Mouse (Mus musculus) lung, embryonic 15.5 days (tissue): ENCODE data around the gene Wnk2. TPM values are rescaled to one million over a fixed set of nuclear protein-coding genes. Genes with fewer than 3 reads are reported as not detected.

Experiments used
- ATAC-seq: fragments of 200-750 bp; cut with Nextera tagmentation; 2 replicates; pipeline ENCODE4 v1.8.0; 2017; ENCODE audit warnings: moderate number of reproducible peaks, borderline replicate concordance; ENCODE audit not compliant: low FRiP score, low TSS enrichment; ENCODE audit errors: extremely low read depth
- H3K27ac ChIP-seq: fragments of 300-500 bp; sonication (generic); 2 replicates; pipeline ENCODE4 v1.5.1; 2015; ENCODE audit warnings: moderate library complexity, mild to moderate bottlenecking, inconsistent platforms
- H3K27me3 ChIP-seq: fragments of 300-500 bp; sonication (generic); 2 replicates; pipeline ENCODE4 v1.6.1; 2015; ENCODE audit warnings: inconsistent platforms
- H3K36me3 ChIP-seq: fragments of 300-500 bp; sonication (generic); 2 replicates; pipeline ENCODE4 v1.6.1; 2015; ENCODE audit warnings: inconsistent platforms
- H3K4me1 ChIP-seq: fragments of 300-500 bp; sonication (generic); 2 replicates; pipeline ENCODE4 v1.6.1; 2015; ENCODE audit warnings: inconsistent platforms
- H3K4me2 ChIP-seq: fragments of 300-500 bp; sonication (generic); 2 replicates; pipeline ENCODE4 v1.6.1; 2015; ENCODE audit warnings: inconsistent platforms, mild to moderate bottlenecking, moderate library complexity
- H3K4me3 ChIP-seq: fragments of 300-500 bp; sonication (generic); 2 replicates; pipeline ENCODE4 v1.5.1; 2015; ENCODE audit warnings: mild to moderate bottlenecking, inconsistent platforms
- H3K9ac ChIP-seq: fragments of 300-500 bp; sonication (generic); 2 replicates; pipeline ENCODE4 v1.6.1; 2015; ENCODE audit warnings: inconsistent platforms
- H3K9me3 ChIP-seq: fragments of 300-500 bp; sonication (generic); 2 replicates; pipeline ENCODE4 v1.6.1; 2016; ENCODE audit warnings: inconsistent platforms
- WGBS: fragments of 180-500 bp; shearing (Covaris S2); methylation state at CpG from one replicate; pipeline ENCODE4 v1.1.7; 2015; 5-methylcytosine and 5-hydroxymethylcytosine counted together
- polyA plus RNA-seq: library from polyadenylated mRNA; unstranded; fragments of >200 nt; fragmentation: Nextera tagmentation; extraction: Ambion mirVana; gene quantifications from 2 replicates; pipeline ENCODE4 v1.2.1, GENCODE M21; 2015

The Wnk2 gene
- polyA plus RNA-seq, 1 experiment from 2014 or later: 0.81 TPM

DNA sequence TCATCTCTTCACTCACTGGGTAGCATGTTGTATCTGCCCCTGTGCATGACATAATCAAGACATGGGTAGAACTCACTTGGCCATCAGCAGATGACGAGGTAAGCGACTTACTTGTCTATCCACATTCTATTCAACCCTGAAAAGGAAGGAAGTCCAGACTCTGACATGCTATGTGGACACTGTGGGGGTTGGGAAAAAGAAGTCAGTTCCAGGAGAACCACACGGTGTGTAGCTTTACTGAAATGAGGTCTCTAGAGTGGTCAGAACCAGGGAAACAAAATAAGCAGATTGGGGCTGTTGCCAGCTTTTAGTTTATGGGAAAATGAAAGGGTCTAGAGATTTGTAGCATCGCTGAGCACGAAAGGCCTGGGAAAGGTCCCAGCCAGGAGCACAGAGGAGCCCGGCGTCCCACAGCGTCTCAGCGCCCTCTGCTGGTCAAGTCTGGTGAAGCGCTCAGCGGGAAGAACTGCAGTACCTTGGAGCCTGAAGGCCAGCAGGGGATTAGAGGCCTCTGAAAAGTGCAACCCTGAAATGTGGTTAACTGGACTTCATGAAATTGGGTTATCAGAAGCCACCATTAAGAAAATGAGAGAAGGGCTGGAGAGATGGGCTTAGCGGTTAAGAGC is 25.3 kb upstream of the Wnk2 start:
- Histone ChIP-seq H3K4me3 (no peak overlapping the region), H3K27ac (no peak overlapping the region), H3K27me3 (no peaks in the 10 kb centered on the region), H3K36me3 (no peaks in the 10 kb centered on the region), H3K4me2 (no peak overlapping the region), H3K9ac (no peak overlapping the region), H3K9me3 (no peaks in the 10 kb centered on the region), H3K4me1 (peaks cover 5% of the 10 kb centered on the region; the same call in 1 of the 2 replicates)
- WGBS: 6% methylated on average over 12 of the region's 12 CpGs
- ATAC-seq: peak; percentile 73; the same call in 1 of the 2 replicates

DNA sequence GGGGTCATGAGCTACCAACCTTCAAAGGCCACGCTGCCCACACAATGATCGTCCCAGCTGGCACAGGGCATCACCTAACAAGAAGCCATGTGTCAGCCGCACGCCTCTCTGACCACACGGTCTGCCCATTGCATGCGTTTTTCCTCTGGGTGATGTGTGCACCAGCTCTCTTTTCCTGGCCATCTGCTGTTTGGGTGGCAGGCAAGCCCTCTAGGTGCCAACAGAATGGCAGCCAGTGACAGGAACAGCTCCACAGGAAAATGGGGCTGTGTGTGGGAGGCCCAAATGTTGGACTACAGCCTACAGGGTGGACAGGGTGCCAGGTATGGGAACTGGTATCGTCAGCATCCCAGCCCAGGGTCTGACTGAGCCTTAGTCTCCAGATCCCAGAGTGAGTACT is 24.5 kb upstream of the Wnk2 start:
- no peak overlapping the region for H3K9ac ChIP-seq
- H3K4me3 ChIP-seq: no peak overlapping the region
- no peak overlapping the region for H3K27ac ChIP-seq
- 87% methylated on average over 7 of the region's 7 CpGs for WGBS
- peaks cover 5% of the 10 kb centered on the region; the same call in 1 of the 2 replicates for H3K4me1 ChIP-seq
- 0 out of 2 replicates have a peak, but pooled peaks have one; percentile 2 for ATAC-seq
- H3K27me3 ChIP-seq: no peaks in the 10 kb centered on the region
- no peaks in the 10 kb centered on the region for H3K9me3 ChIP-seq
- H3K36me3 ChIP-seq: no peaks in the 10 kb centered on the region
- no peak overlapping the region for H3K4me2 ChIP-seq

DNA sequence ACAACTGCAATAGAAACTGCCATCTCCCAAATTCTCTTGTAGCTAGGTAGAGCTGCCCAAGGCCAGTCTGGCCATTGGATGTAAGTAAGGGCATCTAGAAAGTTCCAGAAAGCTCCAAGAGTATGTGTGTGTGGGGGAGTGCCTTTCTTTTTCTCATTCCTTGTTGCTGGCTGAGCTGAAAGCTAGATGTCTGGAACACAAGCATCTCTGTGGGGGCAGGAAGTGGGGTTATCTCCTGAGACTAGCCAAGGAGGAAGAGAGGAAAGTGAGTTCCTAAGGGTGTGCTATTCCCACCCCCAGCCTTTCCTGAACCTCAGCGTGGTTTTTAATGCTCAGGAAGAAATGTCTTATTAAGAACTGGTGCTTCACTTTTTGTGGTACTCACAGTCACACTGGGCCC is 23.9 kb upstream of the Wnk2 start:
- no peak for ATAC-seq
- Histone ChIP-seq H3K27ac (no peak overlapping the region), H3K9me3 (no peaks in the 10 kb centered on the region), H3K4me3 (no peak overlapping the region), H3K4me2 (no peak overlapping the region), H3K9ac (no peak overlapping the region), H3K4me1 (peaks cover 5% of the 10 kb centered on the region; the same call in 1 of the 2 replicates), H3K36me3 (no peaks in the 10 kb centered on the region), H3K27me3 (no peaks in the 10 kb centered on the region)
- 54% methylated on average over 1 of the region's 1 CpGs for WGBS

DNA sequence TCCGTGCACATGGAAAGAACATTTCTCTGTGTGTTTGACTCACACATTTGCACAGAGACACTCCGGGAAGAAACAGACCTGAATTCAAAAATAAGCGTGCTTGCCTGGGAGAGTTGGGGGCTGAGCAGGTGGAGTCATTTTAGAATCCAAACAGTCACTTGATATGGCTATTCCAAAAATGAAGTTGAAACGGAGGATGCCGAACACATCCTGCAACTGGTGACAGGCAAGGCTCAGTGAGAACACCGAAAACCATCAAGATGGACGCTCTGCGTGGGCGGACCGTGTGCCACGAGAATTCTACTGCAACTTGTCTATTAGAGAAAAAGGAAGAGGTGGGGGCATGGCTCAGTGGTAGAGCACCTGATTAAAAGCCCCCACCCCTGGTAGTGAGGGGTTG is 22.8 kb upstream of the Wnk2 start:
- Histone ChIP-seq H3K4me3 (no peak overlapping the region), H3K9me3 (no peaks in the 10 kb centered on the region), H3K9ac (no peak overlapping the region), H3K27me3 (no peaks in the 10 kb centered on the region), H3K4me1 (peaks cover 5% of the 10 kb centered on the region; the same call in 1 of the 2 replicates), H3K36me3 (no peaks in the 10 kb centered on the region), H3K27ac (no peak overlapping the region), H3K4me2 (no peak overlapping the region)
- ATAC-seq: no peak
- 88% methylated on average over 11 of the region's 11 CpGs for WGBS

DNA sequence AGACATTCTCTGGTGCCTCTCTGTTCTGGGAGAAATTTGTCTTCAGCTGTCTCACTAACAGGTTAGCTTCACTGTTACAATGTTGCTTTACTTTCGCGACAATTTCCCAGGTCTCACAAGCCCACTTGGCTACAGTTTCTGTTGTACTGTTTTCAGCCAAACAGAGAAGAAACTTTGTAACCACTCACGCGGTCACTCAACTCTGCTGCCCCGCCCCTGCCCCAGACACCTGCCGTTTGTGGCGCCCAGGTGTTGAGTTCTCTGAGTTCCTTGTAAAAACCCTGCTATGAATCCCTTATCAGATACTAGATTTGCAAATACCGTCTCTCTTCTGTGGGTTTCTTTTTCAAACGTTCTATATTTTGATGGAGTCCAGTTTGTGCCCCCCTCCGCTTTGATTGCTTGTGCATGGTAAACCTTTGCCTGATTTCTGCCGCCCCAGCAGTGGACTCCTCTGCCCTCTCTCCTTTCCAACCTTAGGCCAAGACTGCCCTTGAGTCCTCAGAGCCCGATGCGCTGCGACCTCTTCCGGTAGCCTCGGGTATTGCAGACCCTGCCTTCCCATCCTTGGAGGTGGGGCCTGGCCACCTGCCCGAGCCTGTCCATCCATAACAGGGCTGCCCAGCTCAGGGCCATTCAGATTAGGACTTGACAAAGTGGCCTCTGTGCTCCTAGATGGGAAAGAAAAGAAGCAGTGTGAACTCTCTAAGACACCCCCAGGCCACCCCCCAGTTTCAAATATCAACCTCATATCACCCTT is 21.8 kb upstream of the Wnk2 start:
- Histone ChIP-seq H3K4me2 (no peak overlapping the region), H3K36me3 (no peaks in the 10 kb centered on the region), H3K27me3 (no peaks in the 10 kb centered on the region), H3K27ac (no peak overlapping the region), H3K4me1 (peaks cover 5% of the 10 kb centered on the region; the same call in 1 of the 2 replicates), H3K9me3 (no peaks in the 10 kb centered on the region), H3K4me3 (no peak overlapping the region), H3K9ac (no peak overlapping the region)
- peak; percentile 63; the same call in 1 of the 2 replicates for ATAC-seq
- 13% methylated on average over 17 of the region's 17 CpGs for WGBS

DNA sequence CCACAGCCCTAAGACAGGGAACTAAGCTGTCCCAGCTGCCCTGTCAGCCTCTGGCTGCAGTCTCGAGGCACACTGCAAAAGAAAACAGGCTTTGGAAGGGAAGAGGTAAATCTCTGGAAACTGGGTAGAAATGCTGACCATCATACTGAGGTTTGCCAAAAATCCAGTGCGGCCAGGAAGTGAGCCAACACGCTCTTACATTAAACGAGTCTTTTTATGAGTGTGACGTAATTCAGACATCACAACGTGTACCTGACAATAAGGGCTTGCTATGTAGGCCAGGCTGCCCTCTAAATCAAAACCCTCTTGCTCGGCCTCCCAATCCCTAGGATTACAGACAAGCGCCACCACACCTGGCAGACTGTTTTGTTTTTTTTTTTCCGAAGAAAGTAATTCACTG is 19.3 kb upstream of the Wnk2 start:
- Histone ChIP-seq H3K27ac (no peak overlapping the region), H3K4me3 (no peak overlapping the region), H3K4me2 (no peak overlapping the region), H3K9ac (no peak overlapping the region), H3K36me3 (no peaks in the 10 kb centered on the region), H3K9me3 (no peaks in the 10 kb centered on the region), H3K27me3 (no peaks in the 10 kb centered on the region), H3K4me1 (no peaks in the 10 kb centered on the region)
- WGBS: 51% methylated on average over 9 of the region's 9 CpGs
- no peak for ATAC-seq

DNA sequence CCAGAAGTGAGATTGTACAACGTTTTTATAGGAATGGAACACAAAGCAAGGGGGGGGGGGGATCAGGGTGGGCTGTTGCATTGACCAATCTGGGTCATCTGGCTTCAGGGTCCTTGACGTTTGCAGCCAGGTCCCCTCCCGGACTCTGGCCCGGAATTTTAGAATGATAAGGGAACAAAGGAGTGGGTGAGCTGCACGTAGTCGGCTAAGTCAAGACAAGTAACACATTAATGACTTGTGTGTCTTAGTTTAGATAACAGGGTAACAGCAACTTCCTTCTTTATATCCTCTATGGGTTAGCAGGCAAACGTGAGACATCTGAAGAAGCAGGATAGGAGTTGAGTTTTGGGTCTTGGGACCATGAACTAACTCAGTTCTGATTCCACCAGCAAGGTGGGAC is 15.8 kb upstream of the Wnk2 start:
- Histone ChIP-seq H3K36me3 (no peaks in the 10 kb centered on the region), H3K9me3 (no peaks in the 10 kb centered on the region), H3K4me1 (no peaks in the 10 kb centered on the region), H3K27me3 (no peaks in the 10 kb centered on the region), H3K27ac (no peak overlapping the region), H3K4me3 (no peak overlapping the region), H3K4me2 (no peak overlapping the region), H3K9ac (no peak overlapping the region)
- ATAC-seq: no peak
- 26% methylated on average over 7 of the region's 7 CpGs for WGBS

DNA sequence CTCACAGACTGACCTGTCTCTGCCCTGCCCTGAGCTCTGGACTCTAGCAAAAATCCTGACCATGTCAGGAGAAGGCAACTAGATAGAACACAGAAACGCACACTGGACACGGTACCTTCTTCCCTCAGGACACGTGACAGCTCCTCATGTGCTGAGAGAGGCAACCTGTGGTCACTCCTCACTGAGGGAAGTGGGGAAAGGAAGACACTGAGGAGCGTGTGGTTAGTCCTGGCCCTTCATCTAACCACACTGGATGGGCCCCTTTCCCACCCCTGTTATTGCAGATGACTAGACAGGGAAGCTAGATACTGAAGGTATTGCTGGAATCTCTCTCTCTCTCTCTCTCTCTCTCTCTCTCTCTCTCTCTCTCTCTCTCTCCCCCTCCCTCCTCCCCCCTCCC is 14.9 kb upstream of the Wnk2 start:
- Histone ChIP-seq H3K27ac (no peak overlapping the region), H3K9ac (no peak overlapping the region), H3K9me3 (no peaks in the 10 kb centered on the region), H3K36me3 (no peaks in the 10 kb centered on the region), H3K4me3 (no peak overlapping the region), H3K27me3 (no peaks in the 10 kb centered on the region), H3K4me2 (no peak overlapping the region), H3K4me1 (no peaks in the 10 kb centered on the region)
- no peak for ATAC-seq
- WGBS: 67% methylated on average over 4 of the region's 4 CpGs

DNA sequence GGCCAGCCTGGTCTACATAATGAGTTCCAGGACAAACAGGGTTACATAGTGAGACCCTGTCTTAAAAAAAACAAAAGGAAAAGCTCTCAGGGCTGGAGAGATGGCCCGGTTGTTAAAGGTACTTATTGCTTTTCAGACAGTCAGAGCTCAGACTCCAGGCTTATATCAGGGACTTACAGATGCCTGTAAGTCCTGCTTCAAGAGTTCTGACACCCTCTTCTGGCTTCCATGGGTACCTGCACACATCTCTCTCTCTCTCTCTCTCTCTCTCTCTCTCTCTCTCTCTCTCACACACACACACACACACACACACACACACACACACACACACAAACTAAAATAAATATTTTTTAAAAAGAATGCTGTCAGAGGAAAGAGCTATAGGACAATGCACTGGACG is 13.4 kb upstream of the Wnk2 start:
- Histone ChIP-seq H3K9ac (no peak overlapping the region), H3K9me3 (no peaks in the 10 kb centered on the region), H3K27ac (no peak overlapping the region), H3K36me3 (no peaks in the 10 kb centered on the region), H3K4me2 (no peak overlapping the region), H3K27me3 (no peaks in the 10 kb centered on the region), H3K4me3 (no peak overlapping the region), H3K4me1 (no peaks in the 10 kb centered on the region)
- ATAC-seq: no peak
- WGBS: 46% methylated on average over 2 of the region's 2 CpGs

DNA sequence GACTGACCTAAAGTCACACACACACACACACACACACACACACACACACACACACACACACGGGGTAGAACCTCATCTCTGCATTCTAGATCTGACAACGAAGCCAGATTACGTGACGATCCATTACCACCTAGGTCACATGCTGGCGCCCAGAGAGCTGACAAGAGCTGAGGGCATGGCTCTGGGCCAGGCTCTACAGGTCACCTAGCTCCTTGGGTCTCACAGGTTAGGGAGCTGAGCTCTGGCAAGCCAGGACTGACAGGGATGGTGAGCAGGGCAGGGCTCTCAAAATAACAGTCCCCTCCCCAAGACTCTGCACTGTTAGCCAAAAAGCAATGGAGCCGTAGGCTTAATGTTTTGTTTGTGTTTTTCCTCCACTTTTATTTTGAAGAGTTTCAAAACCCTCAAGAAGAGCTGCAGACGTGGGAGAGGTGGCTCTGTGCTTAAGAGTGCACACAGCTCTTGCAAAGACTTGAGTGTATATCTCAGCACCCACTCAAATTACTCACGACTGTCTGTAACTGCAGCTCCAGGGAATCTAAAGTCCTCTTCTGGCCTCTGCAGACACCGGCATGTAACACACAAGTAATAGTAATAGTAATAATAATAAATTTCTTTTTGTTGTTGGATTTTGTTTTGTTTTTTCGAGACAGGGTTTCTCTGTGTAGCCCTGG is 10.4 kb upstream of the Wnk2 start:
- WGBS: 65% methylated on average over 10 of the region's 10 CpGs

DNA sequence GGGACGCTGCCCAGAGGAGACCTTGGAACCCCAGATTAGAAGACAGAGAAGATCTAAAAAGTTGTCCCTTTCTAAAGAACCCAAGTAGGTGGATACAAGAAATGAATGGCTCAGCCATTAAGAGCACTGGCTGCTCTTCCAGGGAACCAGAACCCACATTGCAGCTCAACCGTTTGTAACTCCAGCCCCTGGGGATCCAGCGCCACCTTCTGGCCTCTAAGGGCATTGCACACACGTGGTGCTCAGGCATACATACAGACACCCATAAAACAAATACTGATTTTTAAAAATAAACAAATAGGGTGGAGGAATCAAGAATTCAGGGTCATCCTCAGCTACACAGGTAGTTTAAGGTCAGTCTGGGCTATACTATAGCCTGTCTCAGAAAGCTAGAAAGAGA is 8.8 kb upstream of the Wnk2 start:
- H3K4me1 ChIP-seq: no peaks in the 10 kb centered on the region
- no peaks in the 10 kb centered on the region for H3K36me3 ChIP-seq
- H3K4me3 ChIP-seq: no peak overlapping the region
- no peak for ATAC-seq
- WGBS: 63% methylated on average over 4 of the region's 4 CpGs
- no peaks in the 10 kb centered on the region for H3K9me3 ChIP-seq
- H3K27ac ChIP-seq: no peak overlapping the region
- no peak overlapping the region for H3K9ac ChIP-seq
- H3K27me3 ChIP-seq: no peaks in the 10 kb centered on the region
- H3K4me2 ChIP-seq: no peak overlapping the region

More for the DNA sequence above, 10.4 kb upstream of the Wnk2 start:
- no peak overlapping the region for H3K4me3 ChIP-seq
- no peak overlapping the region for H3K9ac ChIP-seq
- no peaks in the 10 kb centered on the region for H3K27me3 ChIP-seq
- no peak overlapping the region for H3K4me2 ChIP-seq
- no peak overlapping the region for H3K27ac ChIP-seq
- ATAC-seq: no peak
- H3K9me3 ChIP-seq: no peaks in the 10 kb centered on the region
- no peaks in the 10 kb centered on the region for H3K4me1 ChIP-seq
- no peaks in the 10 kb centered on the region for H3K36me3 ChIP-seq

DNA sequence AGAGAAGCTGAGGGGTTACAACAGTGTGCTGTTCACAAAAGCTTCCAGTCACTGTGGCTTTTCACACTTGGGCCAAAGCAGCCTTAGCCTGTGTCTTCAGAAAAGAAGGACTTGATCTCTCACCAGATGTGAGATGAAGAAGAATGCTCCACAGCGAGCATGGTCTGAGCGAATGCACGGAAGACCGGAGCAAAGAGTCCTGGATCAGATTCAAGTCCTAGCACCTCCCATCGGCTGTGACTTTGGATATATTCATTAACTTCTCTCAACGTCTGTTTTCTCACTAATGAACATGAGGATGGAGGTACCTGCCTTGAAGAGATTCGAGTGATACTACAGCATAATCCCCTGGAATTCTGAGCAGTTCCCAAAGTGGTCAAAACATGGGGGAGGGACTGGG is 6.8 kb upstream of the Wnk2 start:
- WGBS: 44% methylated on average over 7 of the region's 7 CpGs
- Histone ChIP-seq H3K27ac (no peak overlapping the region), H3K9me3 (no peaks in the 10 kb centered on the region), H3K27me3 (peaks cover 11% of the 10 kb centered on the region), H3K4me2 (no peak overlapping the region), H3K4me3 (no peak overlapping the region), H3K4me1 (no peaks in the 10 kb centered on the region), H3K9ac (no peak overlapping the region), H3K36me3 (no peaks in the 10 kb centered on the region)
- ATAC-seq: no peak
